Mouse (Mus musculus): Measurements from ENCODE around the gene Ahsa1. TPM values are rescaled to one million over a fixed set of nuclear protein-coding genes. Genes with fewer than 3 reads are reported as not detected.
"Not testable (repeated sequence)": the region's sequence is repeated elsewhere in the genome, so short reads cannot be mapped to it uniquely, and the experiment has no call there.

Ahsa1 gene
- polyA plus RNA-seq, 1 experiment: 47.8 TPM

DNA sequence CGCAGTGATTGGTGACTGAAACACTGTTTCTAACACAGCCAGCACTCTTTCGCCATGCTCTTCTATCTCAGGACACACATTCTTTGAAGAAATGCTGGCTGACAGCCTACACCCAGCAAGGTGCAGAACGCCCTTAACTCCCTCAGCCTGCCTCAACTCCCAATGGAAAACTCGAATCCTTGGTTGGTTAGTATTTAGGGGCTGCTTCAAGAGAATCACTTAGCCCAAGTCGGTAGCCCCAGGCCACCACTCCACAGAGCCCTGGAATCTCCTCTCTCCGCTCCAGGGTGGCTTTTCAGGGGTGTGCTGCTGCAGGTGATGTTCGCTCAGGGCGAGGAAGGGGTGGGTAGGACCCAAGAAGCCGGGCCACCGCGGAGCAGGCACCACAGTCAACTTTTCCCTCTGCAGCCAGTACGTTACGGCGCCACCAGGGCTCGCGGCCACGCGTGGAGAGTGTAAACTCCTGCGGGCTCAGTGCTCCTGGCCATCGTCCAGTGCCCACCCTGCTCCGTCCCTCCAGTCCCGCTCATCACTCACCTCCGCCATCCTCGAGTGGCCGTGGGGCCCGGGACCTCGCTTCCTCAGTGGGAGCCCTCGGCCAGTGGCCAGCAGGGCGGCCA is 32.9 kb downstream of the Ahsa1 start:
- Histone ChIP-seq H3K36me3 (ENCODE audit: control insufficient read depth, insufficient read depth, low read length) (no peaks in the 10 kb centered on the region), H3K27ac (ENCODE audit: control insufficient read depth, insufficient read depth, low read depth, low read length) (no peak overlapping the region), H3K4me1 (ENCODE audit: control insufficient read depth, insufficient read depth, low read length) (peaks cover 15% of the 10 kb centered on the region), H3K27me3 (ENCODE audit: control insufficient read depth, insufficient read depth, low read length) (peaks cover 2% of the 10 kb centered on the region; the same call in 1 of the 2 replicates), H3K4me3 (ENCODE audit: control insufficient read depth, low read depth, low read length) (peak overlapping the region; percentile 85)
- no peak for TF ChIP-seq POLR2A (IDR thresholded peaks at IDR 0.05; ENCODE audit: control insufficient read depth, low read depth, low read length)
- TF ChIP-seq CTCF (IDR thresholded peaks at IDR 0.05; ENCODE audit: control insufficient read depth, insufficient read depth, insufficient replicate concordance, low read depth, low read length): no peak

DNA sequence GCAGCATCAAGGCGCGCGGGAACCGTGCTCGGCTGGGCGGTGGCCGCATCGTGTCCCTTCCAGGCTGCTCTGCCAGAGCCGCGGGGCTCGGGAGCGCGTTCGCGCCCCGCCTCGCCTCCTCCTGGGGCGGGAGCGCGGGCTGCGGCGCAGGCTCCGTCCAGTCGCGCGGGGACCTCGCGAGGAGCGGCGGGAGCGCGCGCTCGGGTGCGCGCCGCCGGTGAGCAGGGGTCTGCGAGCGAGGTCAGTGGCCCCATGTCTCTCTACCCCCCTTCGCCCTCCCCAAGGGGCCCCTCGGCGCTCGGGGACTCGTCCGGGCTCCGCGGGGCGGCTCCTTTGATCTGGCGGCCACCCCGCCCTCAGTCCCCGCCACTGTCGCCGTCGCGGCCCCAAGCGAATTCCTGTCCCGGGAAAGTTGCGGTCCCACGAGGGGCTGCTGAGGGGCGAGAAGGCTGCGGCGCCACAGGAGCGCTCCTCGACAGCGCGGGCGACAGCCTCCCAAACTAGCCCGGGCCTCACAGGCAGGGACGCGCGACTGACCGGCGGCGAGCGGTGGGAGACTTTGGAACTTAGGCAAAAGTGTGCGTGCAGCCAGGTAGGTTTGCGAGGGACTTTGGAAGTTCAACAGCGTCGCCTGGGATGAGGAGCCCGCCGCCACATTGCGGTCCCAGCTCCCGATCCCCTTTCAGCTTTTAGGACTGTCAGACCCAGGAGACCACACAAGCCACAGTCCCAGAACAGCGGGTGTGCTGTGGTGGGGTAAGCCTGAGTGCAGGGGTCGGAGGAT is 33.6 kb downstream of the Ahsa1 start, which contains the start of gene Ism2:
Ism2 (minus strand) TSS at position 49 of the 784 bp plus-strand sequence.
- no peaks in the 10 kb centered on the region for H3K36me3 ChIP-seq (ENCODE audit: control insufficient read depth, insufficient read depth, low read length)
- no peak for TF ChIP-seq POLR2A (IDR thresholded peaks at IDR 0.05; ENCODE audit: control insufficient read depth, low read depth, low read length)
- TF ChIP-seq CTCF (IDR thresholded peaks at IDR 0.05; ENCODE audit: control insufficient read depth, insufficient read depth, insufficient replicate concordance, low read depth, low read length): no peak
- H3K4me3 ChIP-seq (ENCODE audit: control insufficient read depth, low read depth, low read length): peak within 1 kb of the TSS; percentile 85
- H3K4me1 ChIP-seq (ENCODE audit: control insufficient read depth, insufficient read depth, low read length): peaks cover 15% of the 10 kb centered on the region
- H3K27ac ChIP-seq (ENCODE audit: control insufficient read depth, insufficient read depth, low read depth, low read length): no peak within 1 kb of the TSS
- H3K27me3 ChIP-seq (ENCODE audit: control insufficient read depth, insufficient read depth, low read length): peaks cover 2% of the 10 kb centered on the region; the same call in 1 of the 2 replicates

DNA sequence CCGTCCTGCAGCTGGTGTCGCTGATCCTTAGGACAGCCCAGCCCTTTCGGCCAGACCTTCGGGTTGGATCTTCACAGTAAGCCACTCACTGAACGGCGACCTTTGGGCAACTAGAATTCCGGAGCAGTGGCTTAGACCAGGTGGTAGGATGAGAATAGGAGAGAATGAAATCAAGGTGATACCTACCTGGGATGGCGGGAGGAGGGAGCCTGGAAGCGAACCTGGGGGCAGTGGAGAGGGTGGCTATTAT is 34.1 kb downstream of the Ahsa1 start:
- Histone ChIP-seq H3K4me1 (ENCODE audit: control insufficient read depth, insufficient read depth, low read length) (peaks cover 15% of the 10 kb centered on the region), H3K27ac (ENCODE audit: control insufficient read depth, insufficient read depth, low read depth, low read length) (no peak overlapping the region)
- no peak for TF ChIP-seq CTCF (IDR thresholded peaks at IDR 0.05; ENCODE audit: control insufficient read depth, insufficient read depth, insufficient replicate concordance, low read depth, low read length)
- TF ChIP-seq POLR2A (IDR thresholded peaks at IDR 0.05; ENCODE audit: control insufficient read depth, low read depth, low read length): no peak

GRCm38 (mm10) chr12:87301189-87301588 is 34.9 kb downstream of the Ahsa1 start:
- H3K27ac ChIP-seq (ENCODE audit: control insufficient read depth, insufficient read depth, low read depth, low read length): no peak overlapping the region
- peaks cover 2% of the 10 kb centered on the region; the same call in 1 of the 2 replicates for H3K27me3 ChIP-seq (ENCODE audit: control insufficient read depth, insufficient read depth, low read length)
- H3K4me3 ChIP-seq (ENCODE audit: control insufficient read depth, low read depth, low read length): no peak overlapping the region
- H3K4me1 ChIP-seq (ENCODE audit: control insufficient read depth, insufficient read depth, low read length): peaks cover 17% of the 10 kb centered on the region
- no peak for TF ChIP-seq CTCF (IDR thresholded peaks at IDR 0.05; ENCODE audit: control insufficient read depth, insufficient read depth, insufficient replicate concordance, low read depth, low read length)
- no peak for TF ChIP-seq POLR2A (IDR thresholded peaks at IDR 0.05; ENCODE audit: control insufficient read depth, low read depth, low read length)
- H3K36me3 ChIP-seq (ENCODE audit: control insufficient read depth, insufficient read depth, low read length): no peaks in the 10 kb centered on the region

More for the DNA sequence above, 34.1 kb downstream of the Ahsa1 start:
- peaks cover 2% of the 10 kb centered on the region; the same call in 1 of the 2 replicates for H3K27me3 ChIP-seq (ENCODE audit: control insufficient read depth, insufficient read depth, low read length)
- peak overlapping the region; percentile 85 for H3K4me3 ChIP-seq (ENCODE audit: control insufficient read depth, low read depth, low read length)
- H3K36me3 ChIP-seq (ENCODE audit: control insufficient read depth, insufficient read depth, low read length): no peaks in the 10 kb centered on the region

DNA sequence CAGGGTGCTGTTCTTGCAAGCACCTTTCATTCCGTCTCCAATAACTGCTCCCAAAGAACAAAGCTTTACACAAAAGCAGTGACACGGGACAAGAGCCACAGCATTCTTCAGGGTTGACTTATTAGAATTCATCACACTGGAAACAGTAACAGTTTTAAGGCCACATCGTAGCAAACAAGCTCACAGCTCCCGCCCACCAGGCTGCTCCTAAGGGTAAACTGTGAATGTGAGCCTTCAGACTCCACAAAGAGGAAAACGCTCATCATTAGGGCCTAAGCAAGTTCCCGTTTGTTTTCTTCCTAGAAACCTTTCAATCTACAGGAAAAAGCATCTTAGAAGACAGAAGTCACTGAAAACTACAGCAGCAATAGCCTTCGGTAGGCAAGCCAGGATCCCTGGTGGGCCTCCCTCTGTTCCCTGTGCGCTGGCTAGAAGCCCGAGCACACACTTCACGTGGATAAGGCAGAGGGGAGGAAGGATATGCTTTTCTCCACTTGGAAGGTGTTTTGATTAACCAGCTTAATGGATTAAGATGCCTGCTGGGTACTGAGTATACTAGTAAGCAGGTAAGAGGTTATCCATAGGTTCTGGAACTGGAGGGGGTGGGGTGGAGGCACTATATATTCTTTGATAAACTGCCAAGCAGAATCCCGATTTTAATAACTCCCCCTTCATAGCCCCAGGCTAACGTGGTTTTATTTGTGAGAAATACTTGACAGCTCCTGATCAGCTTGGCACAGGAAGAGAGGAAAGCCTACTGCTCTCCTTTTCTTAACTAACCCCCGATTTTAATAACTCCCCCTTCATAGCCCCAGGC is 39.7 kb downstream of the Ahsa1 start:
- Histone ChIP-seq H3K36me3 (ENCODE audit: control insufficient read depth, insufficient read depth, low read length) (no peaks in the 10 kb centered on the region; the same call in 1 of the 2 replicates), H3K4me1 (ENCODE audit: control insufficient read depth, insufficient read depth, low read length) (peaks cover 3% of the 10 kb centered on the region; the same call in 1 of the 2 replicates), H3K4me3 (ENCODE audit: control insufficient read depth, low read depth, low read length) (no peak overlapping the region), H3K27me3 (ENCODE audit: control insufficient read depth, insufficient read depth, low read length) (no peaks in the 10 kb centered on the region), H3K27ac (ENCODE audit: control insufficient read depth, insufficient read depth, low read depth, low read length) (no peak overlapping the region)
- no peak for TF ChIP-seq POLR2A (IDR thresholded peaks at IDR 0.05; ENCODE audit: control insufficient read depth, low read depth, low read length)
- TF ChIP-seq CTCF (IDR thresholded peaks at IDR 0.05; ENCODE audit: control insufficient read depth, insufficient read depth, insufficient replicate concordance, low read depth, low read length): no peak

DNA sequence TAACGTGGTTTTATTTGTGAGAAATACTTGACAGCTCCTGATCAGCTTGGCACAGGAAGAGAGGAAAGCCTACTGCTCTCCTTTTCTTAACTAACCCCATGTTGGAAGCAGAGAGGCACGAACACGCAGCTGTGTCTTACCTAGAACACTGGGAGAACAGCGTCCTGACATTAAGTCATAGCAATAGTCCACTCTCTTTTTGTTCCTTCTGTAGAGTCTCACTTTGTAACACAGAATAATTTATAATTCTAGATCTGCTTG is 40.2 kb downstream of the Ahsa1 start:
- not testable (repeated sequence) for H3K4me3 ChIP-seq (ENCODE audit: control insufficient read depth, low read depth, low read length); H3K36me3 ChIP-seq (ENCODE audit: control insufficient read depth, insufficient read depth, low read length); H3K4me1 ChIP-seq (ENCODE audit: control insufficient read depth, insufficient read depth, low read length); H3K27ac ChIP-seq (ENCODE audit: control insufficient read depth, insufficient read depth, low read depth, low read length); H3K27me3 ChIP-seq (ENCODE audit: control insufficient read depth, insufficient read depth, low read length)

GRCm38 (mm10) chr12:87313098-87313497 is 46.8 kb downstream of the Ahsa1 start:
- Histone ChIP-seq H3K27me3 (ENCODE audit: control insufficient read depth, insufficient read depth, low read length) (no peaks in the 10 kb centered on the region), H3K4me3 (ENCODE audit: control insufficient read depth, low read depth, low read length) (no peak overlapping the region), H3K27ac (ENCODE audit: control insufficient read depth, insufficient read depth, low read depth, low read length) (no peak overlapping the region), H3K4me1 (ENCODE audit: control insufficient read depth, insufficient read depth, low read length) (no peaks in the 10 kb centered on the region), H3K36me3 (ENCODE audit: control insufficient read depth, insufficient read depth, low read length) (no peaks in the 10 kb centered on the region; the same call in 1 of the 2 replicates)
- TF ChIP-seq POLR2A (IDR thresholded peaks at IDR 0.05; ENCODE audit: control insufficient read depth, low read depth, low read length): no peak
- no peak for TF ChIP-seq CTCF (IDR thresholded peaks at IDR 0.05; ENCODE audit: control insufficient read depth, insufficient read depth, insufficient replicate concordance, low read depth, low read length)
